Mouse (Mus musculus) cerebellum, adult 2 months (tissue): ENCODE data around the gene Ccdc61. TPM values are rescaled to one million over a fixed set of nuclear protein-coding genes. Genes with fewer than 3 reads are reported as not detected.

Experiments used
- DNase-seq, 2 experiments: peaks; one replicate each; pipeline ENCODE4 v3.0.0; 2021
- H3K27ac ChIP-seq: fragments of 200-500 bp; 2 replicates; pipeline ENCODE4 v1.5.1; 2012; ENCODE audit warnings: low read length, control low read depth, inconsistent platforms; ENCODE audit not compliant: insufficient read depth
- H3K27me3 ChIP-seq: fragments of 200-500 bp; 2 replicates; pipeline ENCODE4 v1.6.1; 2012; ENCODE audit warnings: inconsistent platforms, mild to moderate bottlenecking, low read length, moderate library complexity; ENCODE audit not compliant: control insufficient read depth, insufficient read depth
- H3K4me1 ChIP-seq: fragments of 200-500 bp; 2 replicates; pipeline ENCODE4 v1.6.1; 2011; ENCODE audit warnings: low read length; ENCODE audit not compliant: control insufficient read depth, insufficient read depth
- H3K4me3 ChIP-seq: fragments of 200-500 bp; replicated peaks from 2 replicates; pipeline ENCODE3; 2011; ENCODE audit warnings: mild to moderate bottlenecking, low read depth, low read length, control low read depth; ENCODE audit not compliant: insufficient read depth
- CTCF ChIP-seq: fragments of 200-500 bp; IDR thresholded peaks from 2 replicates; pipeline ENCODE4 v1.5.1; 2011; ENCODE audit warnings: low read depth, mild to moderate bottlenecking, control low read depth, low read length, moderate library complexity, borderline replicate concordance; ENCODE audit not compliant: insufficient read depth
- POLR2A ChIP-seq: fragments of 200-500 bp; IDR thresholded peaks from 2 replicates; pipeline ENCODE4 v1.6.1; 2011; ENCODE audit warnings: low read length, control low read depth, borderline replicate concordance; ENCODE audit not compliant: insufficient read depth
- WGBS: fragments of 180-500 bp; shearing (Covaris S2); methylation state at CpG from one replicate; pipeline ENCODE4 v1.1.7; 2018; 5-methylcytosine and 5-hydroxymethylcytosine counted together
- polyA plus RNA-seq: library from polyadenylated mRNA; depleted of rRNA; stranded (reverse); fragments of >200 nt; gene quantifications from 2 replicates; pipeline ENCODE4 v1.2.3, GENCODE M21; 2012

Ccdc61 gene
- polyA plus RNA-seq, 1 experiment, result 16.3 TPM

GRCm38 (mm10) chr7:18886963-18887362 is 23.3 kb downstream of the Ccdc61 start:
- H3K27me3 ChIP-seq, result no peaks in the 10 kb centered on the region
- TF ChIP-seq POLR2A (no peak), CTCF (no peak)
- H3K4me1 ChIP-seq, result no peaks in the 10 kb centered on the region
- H3K4me3 ChIP-seq, result no peak overlapping the region
- no peak for DNase-seq
- 90% methylated on average over 1 of the region's 1 CpGs for WGBS
- H3K27ac ChIP-seq, result no peak overlapping the region

- no peak overlapping the region for H3K4me3 ChIP-seq
- no peaks in the 10 kb centered on the region for H3K4me1 ChIP-seq
- TF ChIP-seq POLR2A (no peak), CTCF (no peak)
- 59% methylated on average over 13 of the region's 13 CpGs for WGBS
- no peaks in the 10 kb centered on the region for H3K27me3 ChIP-seq
- DNase-seq, result no peak
- no peak overlapping the region for H3K27ac ChIP-seq
Measured at GRCm38 (mm10) chr7:18884745-18885422, 25.3 kb downstream of the Ccdc61 start.

GRCm38 (mm10) chr7:18883991-18884744 is 26.0 kb downstream of the Ccdc61 start:
- WGBS, result 63% methylated on average over 9 of the region's 9 CpGs
- Histone ChIP-seq H3K27ac (no peak overlapping the region), H3K27me3 (no peaks in the 10 kb centered on the region), H3K4me3 (no peak overlapping the region), H3K4me1 (no peaks in the 10 kb centered on the region)
- no peak for DNase-seq
- TF ChIP-seq POLR2A (no peak), CTCF (no peak)

GRCm38 (mm10) chr7:18878691-18879090 is 31.5 kb downstream of the Ccdc61 start:
- Histone ChIP-seq H3K27me3 (no peaks in the 10 kb centered on the region), H3K4me3 (no peak overlapping the region), H3K27ac (no peak overlapping the region), H3K4me1 (no peaks in the 10 kb centered on the region)
- WGBS, result 48% methylated on average over 7 of the region's 7 CpGs
- no peak for TF ChIP-seq CTCF
- no peak for TF ChIP-seq POLR2A
- no peak for DNase-seq

- TF ChIP-seq CTCF, result no peak
- WGBS, result 82% methylated on average over 5 of the region's 5 CpGs
- Histone ChIP-seq H3K27ac (no peak overlapping the region), H3K27me3 (no peaks in the 10 kb centered on the region), H3K4me3 (no peak overlapping the region), H3K4me1 (no peaks in the 10 kb centered on the region)
- DNase-seq, result no peak
Measured at GRCm38 (mm10) chr7:18875372-18875771, 34.8 kb downstream of the Ccdc61 start.

GRCm38 (mm10) chr7:18873253-18873652 is 37.0 kb downstream of the Ccdc61 start:
- H3K4me1 ChIP-seq, result no peaks in the 10 kb centered on the region
- no peaks in the 10 kb centered on the region for H3K27me3 ChIP-seq
- DNase-seq, result peak; percentile 66 to 75
- under 1% methylated on average over 10 of the region's 10 CpGs for WGBS
- no peak overlapping the region for H3K27ac ChIP-seq
- peak overlapping the region; percentile 48 for H3K4me3 ChIP-seq
- TF ChIP-seq CTCF (peak; percentile 94), POLR2A (no peak)

- no peak for DNase-seq
- WGBS, result under 1% methylated on average over 7 of the region's 7 CpGs
- Histone ChIP-seq H3K4me3 (peak overlapping the region; percentile 48), H3K27me3 (no peaks in the 10 kb centered on the region), H3K4me1 (no peaks in the 10 kb centered on the region), H3K27ac (no peak overlapping the region)
- no peak for TF ChIP-seq CTCF
- TF ChIP-seq POLR2A, result no peak
Measured at GRCm38 (mm10) chr7:18872816-18873215, 37.4 kb downstream of the Ccdc61 start.
